Mouse (Mus musculus): ENCODE results near the gene Padi4.

- no peak for TF ChIP-seq POLR2A (IDR thresholded peaks at IDR 0.05; ENCODE audit: extremely low read depth, insufficient read depth, low read length)
- TF ChIP-seq CTCF (IDR thresholded peaks at IDR 0.05; ENCODE audit: low read depth, low read length), result no peak
Measured at GRCm38 (mm10) chr4:140723192-140723591, 50.8 kb downstream of the Padi4 start.
